Mouse (Mus musculus): ENCODE results near the gene Armcx5. TPM values are rescaled to one million over a fixed set of nuclear protein-coding genes. Genes with fewer than 3 reads are reported as not detected.

Gene Armcx5
- total RNA-seq, 2 experiments from 2014 or later = 6.0 to 6.3 TPM

Other genes with a start within 250 kb of the Armcx5 start
- not detected in 2 replicates for gene AV320801, start 248.1 kb upstream of the Armcx5 start, total RNA-seq (2015; ENCODE audit: low replicate concordance)
- gene AV320801, start 248.1 kb upstream of the Armcx5 start, total RNA-seq (2017; ENCODE audit: low replicate concordance) = not detected in 2 replicates
- gene Nxf7, start 144.0 kb upstream of the Armcx5 start, total RNA-seq (2015; ENCODE audit: low replicate concordance) = not detected in 2 replicates
- not detected in 2 replicates for gene Nxf7, start 144.0 kb upstream of the Armcx5 start, total RNA-seq (2017; ENCODE audit: low replicate concordance)
- gene Prame, start 115.0 kb upstream of the Armcx5 start, total RNA-seq (2015; ENCODE audit: low replicate concordance) = not detected in 2 replicates
- gene Prame, start 115.0 kb upstream of the Armcx5 start, total RNA-seq (2017; ENCODE audit: low replicate concordance) = not detected in 2 replicates
- not detected in 2 replicates for gene Tcp11x2, start 48.9 kb upstream of the Armcx5 start, total RNA-seq (2015; ENCODE audit: low replicate concordance)
- not detected in 2 replicates for gene Tcp11x2, start 48.9 kb upstream of the Armcx5 start, total RNA-seq (2017; ENCODE audit: low replicate concordance)
- not detected in 2 replicates for gene Tmsb15a, start 17.5 kb upstream of the Armcx5 start, total RNA-seq (2015; ENCODE audit: low replicate concordance)
- not detected in 2 replicates for gene Tmsb15a, start 17.5 kb upstream of the Armcx5 start, total RNA-seq (2017; ENCODE audit: low replicate concordance)
- 6.3 and 18.4 TPM in 2 replicates for gene Gprasp1, start within 50 bp of the Armcx5 start, total RNA-seq (2015; ENCODE audit: low replicate concordance)
- 6.2 and 6.5 TPM in 2 replicates for gene Gprasp1, start within 50 bp of the Armcx5 start, total RNA-seq (2017; ENCODE audit: low replicate concordance)
- 0.72 and 15.1 TPM in 2 replicates for gene Bhlhb9, start 54.9 kb downstream of the Armcx5 start, total RNA-seq (2015; ENCODE audit: low replicate concordance)
- 0.08 and 5.4 TPM in 2 replicates for gene Bhlhb9, start 54.9 kb downstream of the Armcx5 start, total RNA-seq (2017; ENCODE audit: low replicate concordance)
- not detected in 2 replicates for gene Gprasp2, start 96.3 kb downstream of the Armcx5 start, total RNA-seq (2015; ENCODE audit: low replicate concordance)
- not detected in 2 replicates for gene Gprasp2, start 96.3 kb downstream of the Armcx5 start, total RNA-seq (2017; ENCODE audit: low replicate concordance)

Measured in erythroid progenitor cell, adult 5-6 weeks (primary cell).